Mouse (Mus musculus) liver, embryonic 18 days (tissue): ENCODE results near the gene Frmd8. TPM values are rescaled to one million over a fixed set of nuclear protein-coding genes. Genes with fewer than 3 reads are reported as not detected.

ENCODE experiments used
- polyA plus RNA-seq: library from polyadenylated mRNA; depleted of rRNA; stranded (reverse); fragments of >200 nt; gene quantifications from 2 replicates; pipeline ENCODE4 v1.2.3, GENCODE M21; 2012; rRNA removed

The Frmd8 gene
- 5.5 and 6.7 TPM in 2 replicates for polyA plus RNA-seq

DNA sequence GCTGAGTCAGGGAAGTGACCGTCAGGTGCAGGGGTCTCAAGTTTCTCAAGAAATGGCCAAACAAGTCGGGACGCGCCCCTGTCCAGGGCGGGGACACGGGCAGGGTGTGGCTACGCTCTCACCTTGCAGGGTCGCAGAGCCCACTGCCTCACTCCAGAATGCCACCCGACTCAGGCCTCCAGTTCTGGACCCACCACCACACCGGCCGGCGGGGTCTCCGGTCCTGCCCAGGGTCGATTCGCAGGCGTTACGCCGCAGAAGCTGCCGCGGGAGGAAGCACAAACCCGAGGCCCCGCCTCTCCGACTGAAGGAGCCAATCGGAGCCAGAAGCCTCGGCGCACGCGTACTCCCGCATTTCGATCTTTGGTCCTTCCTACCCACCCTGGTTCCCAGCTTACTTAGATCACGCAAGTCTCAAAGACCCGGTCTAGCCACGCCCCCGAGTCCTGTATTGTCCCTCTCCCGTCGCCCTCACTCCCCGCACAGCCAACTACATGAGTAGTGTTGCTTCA, at the start of gene Frmd8:
Gene Frmd8, minus strand, starts transcription at position 306 of the 512 bp plus-strand sequence.

DNA sequence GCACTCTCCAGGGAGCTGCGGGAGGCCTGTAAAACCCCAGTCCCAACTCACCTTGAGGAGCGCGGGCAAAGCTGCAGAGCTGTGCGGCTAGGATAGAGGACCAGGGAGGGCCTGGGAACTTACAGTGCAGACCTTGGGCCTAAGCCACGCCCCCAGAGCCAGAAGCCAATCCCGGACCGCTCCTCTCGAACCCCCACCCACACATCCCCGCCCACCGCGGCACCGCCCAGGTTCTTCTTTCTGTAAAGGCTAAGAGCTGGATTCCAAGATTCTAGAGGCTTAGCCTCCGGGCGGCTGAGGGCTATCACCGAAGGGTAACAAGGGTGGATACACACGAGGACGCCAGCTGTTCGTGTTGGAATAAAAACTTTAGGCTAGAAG, 49.6 kb upstream of the Frmd8 start, which contains the start of gene Cdc42ep2:
Gene Cdc42ep2, minus strand, starts transcription at position 104 of the 381 bp plus-strand sequence.

GRCm38 (mm10) chr19:5913007-5913719, 38.1 kb upstream of the Frmd8 start, which contains the start of gene Dpf2:
Gene Dpf2 (minus strand): TSS chr19:5913010.

DNA sequence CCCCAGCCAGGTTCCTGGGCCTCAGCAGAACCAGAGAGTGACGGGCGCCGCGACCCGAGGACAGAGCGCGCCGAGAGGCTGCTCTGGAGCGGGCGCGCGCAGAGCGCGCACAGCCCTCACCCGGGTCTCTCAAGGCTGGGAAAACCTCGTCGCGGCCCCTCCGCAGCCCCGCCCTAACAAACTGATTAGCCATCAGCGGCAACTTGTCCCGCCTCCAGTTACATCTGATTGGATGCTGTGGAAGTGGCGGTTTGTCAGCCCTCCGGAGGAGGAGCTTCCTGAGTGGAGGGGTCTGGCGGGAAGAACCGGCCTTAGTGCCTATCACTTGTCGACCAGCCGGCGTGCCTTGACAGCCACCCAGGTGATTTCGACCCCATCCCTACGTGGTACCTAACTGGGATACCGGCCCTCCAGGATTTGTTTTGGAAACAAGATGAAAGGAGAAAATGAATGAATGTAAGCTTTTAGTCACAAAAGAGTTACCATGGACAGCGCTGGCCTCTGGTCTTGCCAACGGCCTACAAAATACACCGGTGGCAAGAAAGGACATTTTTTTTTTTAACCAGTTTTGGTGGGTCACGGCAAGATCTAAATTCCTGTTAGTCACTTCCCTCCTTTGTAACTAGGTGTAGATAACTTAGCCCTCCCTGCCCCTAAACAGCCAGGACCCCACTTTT, 19.1 kb upstream of the Frmd8 start, which contains the start of gene Tigd3:
Gene Tigd3, minus strand, starts transcription at position 148 of the 677 bp plus-strand sequence.

GRCm38 (mm10) chr19:5877618-5878361, 2.7 kb upstream of the Frmd8 start, which contains the start of gene Slc25a45:
Gene Slc25a45 (plus strand): TSS chr19:5877808.

Other genes starting within 250 kb of the Frmd8 start
- gene Rela, start 237.8 kb downstream of the Frmd8 start, polyA plus RNA-seq, result 16.8 and 17.9 TPM in 2 replicates
- 21.9 and 28.0 TPM in 2 replicates for gene Sipa1, start 211.6 kb downstream of the Frmd8 start, polyA plus RNA-seq
- 14.1 and 14.8 TPM in 2 replicates for gene Map3k11, start 186.5 kb downstream of the Frmd8 start, polyA plus RNA-seq
- 12.6 and 16.7 TPM in 2 replicates for gene Pcnx3, start 186.4 kb downstream of the Frmd8 start, polyA plus RNA-seq
- gene Kcnk7, start 170.9 kb downstream of the Frmd8 start, polyA plus RNA-seq, result 0.02 TPM in 2 replicates
- gene Ehbp1l1, start 149.0 kb downstream of the Frmd8 start, polyA plus RNA-seq, result 46.5 and 51.9 TPM in 2 replicates
- gene Fam89b, start 145.6 kb downstream of the Frmd8 start, polyA plus RNA-seq, result 27.2 and 28.2 TPM in 2 replicates
- gene Ltbp3, start 134.4 kb downstream of the Frmd8 start, polyA plus RNA-seq, result 3.3 and 3.8 TPM in 2 replicates
- gene Scyl1, start 103.9 kb downstream of the Frmd8 start, polyA plus RNA-seq, result 28.7 and 29.1 TPM in 2 replicates
- 10.8 and 11.3 TPM in 2 replicates for gene Slc25a45, start 2.5 kb upstream of the Frmd8 start, polyA plus RNA-seq
- 1.1 and 1.4 TPM in 2 replicates for gene Tigd3, start 18.9 kb upstream of the Frmd8 start, polyA plus RNA-seq
- 31.6 and 33.1 TPM in 2 replicates for gene Dpf2, start 37.7 kb upstream of the Frmd8 start, polyA plus RNA-seq
- gene Cdc42ep2, start 49.5 kb upstream of the Frmd8 start, polyA plus RNA-seq, result 3.1 and 3.5 TPM in 2 replicates
- gene Pola2, start 88.9 kb upstream of the Frmd8 start, polyA plus RNA-seq, result 32.2 and 32.9 TPM in 2 replicates
- 0.05 and 0.07 TPM in 2 replicates for gene Slc22a20, start 110.9 kb upstream of the Frmd8 start, polyA plus RNA-seq
- 16.0 and 18.9 TPM in 2 replicates for gene Capn1, start 140.6 kb upstream of the Frmd8 start, polyA plus RNA-seq
- 12.0 and 13.7 TPM in 2 replicates for gene Syvn1, start 171.3 kb upstream of the Frmd8 start, polyA plus RNA-seq
- 22.4 and 23.7 TPM in 2 replicates for gene Mrpl49, start 182.5 kb upstream of the Frmd8 start, polyA plus RNA-seq
- 1,008 and 1,075 TPM in 2 replicates for gene Fau, start 182.6 kb upstream of the Frmd8 start, polyA plus RNA-seq
- gene Znhit2, start 185.9 kb upstream of the Frmd8 start, polyA plus RNA-seq, result 18.6 and 20.3 TPM in 2 replicates
- 74.1 and 93.2 TPM in 2 replicates for gene Tm7sf2, start 193.1 kb upstream of the Frmd8 start, polyA plus RNA-seq
- 20.2 and 24.9 TPM in 2 replicates for gene Vps51, start 202.0 kb upstream of the Frmd8 start, polyA plus RNA-seq
- not detected in 2 replicates for gene Tmem262, start 204.8 kb upstream of the Frmd8 start, polyA plus RNA-seq
- gene Gm28374, start 207.0 kb upstream of the Frmd8 start, polyA plus RNA-seq, result 0.26 and 0.29 TPM in 2 replicates
- gene Zfpl1, start 209.7 kb upstream of the Frmd8 start, polyA plus RNA-seq, result 18.7 and 21.2 TPM in 2 replicates
- 11.0 and 11.4 TPM in 2 replicates for gene Cdca5, start 209.7 kb upstream of the Frmd8 start, polyA plus RNA-seq
- gene AC131692.1, start 219.1 kb upstream of the Frmd8 start, polyA plus RNA-seq, result 0.14 and 0.23 TPM in 2 replicates
- 2.1 TPM in 2 replicates for gene Naaladl1, start 230.5 kb upstream of the Frmd8 start, polyA plus RNA-seq
- gene Sac3d1, start 243.4 kb upstream of the Frmd8 start, polyA plus RNA-seq, result 12.5 and 12.8 TPM in 2 replicates